Mouse (Mus musculus) adrenal gland, adult 18-20 months (tissue): ENCODE measurements around the gene Chn1. TPM values are rescaled to one million over a fixed set of nuclear protein-coding genes. Genes with fewer than 3 reads are reported as not detected.

Experiments used
- DNase-seq, 2 experiments: peaks; one replicate each; pipeline ENCODE4 v3.0.0; 2021 to 2022; ENCODE audit warnings: low spot score in 2 of 2
- total RNA-seq, 2 experiments: library from RNA; stranded (reverse); gene quantifications; 1 replicate in 1 of 2; 2 replicates in 1 of 2; pipeline ENCODE4 v1.2.3; 2021

Chn1 gene
- total RNA-seq, 2 experiments from 2014 or later: 11.1 to 20.5 TPM

GRCm38 (mm10) chr2:73747297-73747696 is 27.8 kb downstream of the Chn1 start:
- DNase-seq: no peak

GRCm38 (mm10) chr2:73746375-73746770 is 28.8 kb downstream of the Chn1 start:
- no peak for DNase-seq

GRCm38 (mm10) chr2:73745647-73746374 is 29.3 kb downstream of the Chn1 start:
- DNase-seq: peak in 1 of 2 experiments; percentile 9

GRCm38 (mm10) chr2:73741286-73741685 is 33.9 kb downstream of the Chn1 start:
- DNase-seq: no peak

- DNase-seq: no peak
Observed at GRCm38 (mm10) chr2:73727868-73728267, 47.3 kb downstream of the Chn1 start.

- no peak for DNase-seq
Observed at GRCm38 (mm10) chr2:73724934-73725333, 50.2 kb downstream of the Chn1 start.

GRCm38 (mm10) chr2:73721821-73722220 is 53.3 kb downstream of the Chn1 start:
- no peak for DNase-seq

- no peak for DNase-seq
Observed at GRCm38 (mm10) chr2:73712481-73712880, 62.7 kb downstream of the Chn1 start.

- DNase-seq: no peak
Observed at GRCm38 (mm10) chr2:73693045-73693444, 82.1 kb downstream of the Chn1 start.

- no peak for DNase-seq
Observed at GRCm38 (mm10) chr2:73690783-73691604, 84.2 kb downstream of the Chn1 start.

- DNase-seq: no peak
Observed at GRCm38 (mm10) chr2:73682500-73682899, 92.6 kb downstream of the Chn1 start.

GRCm38 (mm10) chr2:73680425-73681027 is 94.6 kb downstream of the Chn1 start:
- no peak for DNase-seq

- DNase-seq: no peak
Observed at GRCm38 (mm10) chr2:73668608-73669007, 106.5 kb downstream of the Chn1 start.

GRCm38 (mm10) chr2:73660566-73661134 is 114.5 kb downstream of the Chn1 start:
- no peak for DNase-seq

- DNase-seq: peak in 1 of 2 experiments; percentile 31
Observed at GRCm38 (mm10) chr2:73659726-73660565, 115.2 kb downstream of the Chn1 start.

- no peak for DNase-seq
Observed at GRCm38 (mm10) chr2:73659041-73659440, 116.1 kb downstream of the Chn1 start.

GRCm38 (mm10) chr2:73657961-73658360 is 117.2 kb downstream of the Chn1 start:
- DNase-seq: no peak

- no peak for DNase-seq
Observed at GRCm38 (mm10) chr2:73657151-73657550, 118.0 kb downstream of the Chn1 start.

- DNase-seq: no peak
Observed at GRCm38 (mm10) chr2:73655663-73656062, 119.5 kb downstream of the Chn1 start.

- no peak for DNase-seq
Observed at GRCm38 (mm10) chr2:73654892-73655243, 120.3 kb downstream of the Chn1 start.
